Mouse (Mus musculus) neural tube, embryonic 15.5 days (tissue): ENCODE results near the gene Mip. TPM values are rescaled to one million over a fixed set of nuclear protein-coding genes. Genes with fewer than 3 reads are reported as not detected.

Experiments used
- ATAC-seq: fragments of 200-750 bp; cut with Nextera tagmentation; 2 replicates; pipeline ENCODE4 v1.8.0; 2017; ENCODE audit warnings: mild to moderate bottlenecking, moderate TSS enrichment, moderate library complexity; ENCODE audit not compliant: low FRiP score
- H3K27ac ChIP-seq: fragments of 300-500 bp; sonication (generic); replicated peaks from 2 replicates; pipeline ENCODE4 v1.5.1; 2015; ENCODE audit warnings: mild to moderate bottlenecking, inconsistent platforms
- H3K27me3 ChIP-seq: fragments of 300-500 bp; sonication (generic); replicated peaks from 2 replicates; pipeline ENCODE4 v1.6.1; 2015; ENCODE audit warnings: inconsistent platforms
- H3K36me3 ChIP-seq: fragments of 300-500 bp; sonication (generic); 2 replicates; pipeline ENCODE4 v1.6.1; 2015; ENCODE audit warnings: inconsistent platforms
- H3K4me1 ChIP-seq: fragments of 300-500 bp; sonication (generic); 2 replicates; pipeline ENCODE4 v1.6.1; 2015; ENCODE audit warnings: inconsistent platforms
- H3K4me2 ChIP-seq: fragments of 300-500 bp; sonication (generic); 2 replicates; pipeline ENCODE4 v1.6.1; 2015; ENCODE audit warnings: inconsistent platforms, mild to moderate bottlenecking, moderate library complexity
- H3K4me3 ChIP-seq: fragments of 300-500 bp; sonication (generic); replicated peaks from 2 replicates; pipeline ENCODE4 v1.5.1; 2015; ENCODE audit warnings: mild to moderate bottlenecking, inconsistent platforms
- H3K9ac ChIP-seq: fragments of 300-500 bp; sonication (generic); replicated peaks from 2 replicates; pipeline ENCODE4 v1.6.1; 2015; ENCODE audit warnings: mild to moderate bottlenecking, inconsistent platforms
- H3K9me3 ChIP-seq: fragments of 300-500 bp; sonication (generic); replicated peaks from 2 replicates; pipeline ENCODE4 v1.6.1; 2016; ENCODE audit warnings: inconsistent platforms
- WGBS: fragments of 180-500 bp; shearing (Covaris S2); methylation state at CpG from one replicate; pipeline ENCODE4 v1.1.7; 2015; ENCODE audit warnings: mixed read lengths; 5-methylcytosine and 5-hydroxymethylcytosine counted together
- polyA plus RNA-seq: library from polyadenylated mRNA; unstranded; fragments of >200 nt; fragmentation: Nextera tagmentation; extraction: Ambion mirVana; gene quantifications from 2 replicates; pipeline ENCODE4 v1.2.1, GENCODE M21; 2015

Mip gene
- polyA plus RNA-seq, 1 experiment from 2014 or later = not detected

DNA sequence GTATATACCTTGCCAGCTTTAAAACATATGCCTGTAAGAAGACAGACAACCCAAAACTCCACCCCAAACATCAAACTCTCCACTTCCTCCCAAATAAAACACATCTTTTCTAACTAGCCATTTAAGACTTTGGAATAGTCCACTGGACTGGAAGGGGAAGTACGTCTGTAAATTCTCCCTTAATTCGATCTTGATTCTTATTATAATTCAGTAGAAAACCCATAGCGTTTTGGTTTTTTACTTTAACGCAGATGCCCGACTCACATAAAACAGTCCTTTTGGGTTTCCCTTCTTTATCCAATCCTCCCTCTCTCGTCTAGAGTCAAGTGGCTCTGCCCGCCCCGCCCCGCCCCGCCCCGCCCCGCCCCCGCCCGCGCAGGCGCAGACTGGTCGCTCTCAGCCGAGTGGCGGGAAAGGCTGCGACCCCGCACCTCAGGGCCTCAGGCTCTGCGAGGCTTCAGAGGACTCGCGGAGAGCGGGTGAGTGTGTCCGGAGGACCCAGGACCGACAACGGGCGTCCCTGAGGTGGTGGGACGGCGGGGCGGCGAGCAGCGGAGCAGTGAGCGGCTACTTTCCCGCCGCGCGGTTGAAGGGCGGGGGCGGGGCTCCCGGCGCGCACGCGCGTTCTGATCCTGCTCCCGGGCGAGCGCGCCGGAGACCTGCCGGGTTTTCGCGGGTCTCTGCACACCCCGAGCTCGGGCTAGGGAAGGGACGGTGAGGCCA lies 6.2 kb downstream of the Mip start, which contains the start of gene Timeless:
Gene Timeless (plus strand): TSS at position 369 of the 723 bp plus-strand sequence.
- Histone ChIP-seq H3K9me3 (no peaks in the 10 kb centered on the region), H3K27ac (peak within 1 kb of the TSS; percentile 94), H3K4me3 (peak within 1 kb of the TSS; percentile 88), H3K9ac (peak within 1 kb of the TSS; percentile 79), H3K4me1 (peaks cover 12% of the 10 kb centered on the region), H3K36me3 (no peaks in the 10 kb centered on the region), H3K4me2 (peak within 1 kb of the TSS; percentile 73), H3K27me3 (no peaks in the 10 kb centered on the region)
- peak; percentile 96 for ATAC-seq
- WGBS = under 1% methylated on average over 54 of the region's 58 CpGs

DNA sequence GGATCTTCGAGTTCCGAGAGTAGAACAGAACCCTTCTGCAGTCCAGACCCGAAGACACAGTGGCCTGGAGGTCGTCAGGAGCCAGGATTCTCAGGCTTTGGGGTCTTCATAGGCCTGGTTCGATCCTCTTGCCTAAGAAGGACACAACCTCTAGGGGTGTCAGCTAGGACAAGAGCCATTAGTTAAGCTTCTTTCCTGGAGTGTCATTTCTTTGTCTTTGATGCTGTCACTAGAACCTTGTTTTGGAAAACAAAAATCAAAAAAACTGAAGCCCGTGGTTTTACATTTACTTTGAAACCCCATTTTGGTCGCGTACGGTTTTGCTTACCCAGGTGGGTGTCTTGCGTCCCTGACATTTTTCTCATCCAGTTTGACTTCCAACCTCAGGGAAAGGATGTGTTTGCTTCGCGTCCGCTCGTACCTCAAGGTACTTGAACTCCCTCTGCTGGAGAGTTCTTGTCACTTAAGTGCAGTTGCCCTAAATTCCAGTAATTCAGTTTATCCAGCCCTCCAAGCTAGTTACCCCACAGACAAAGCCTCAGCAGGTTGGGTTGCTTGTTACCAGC lies 6.9 kb downstream of the Mip start:
- WGBS = under 1% methylated on average over 14 of the region's 14 CpGs
- peak; percentile 48 for ATAC-seq

DNA sequence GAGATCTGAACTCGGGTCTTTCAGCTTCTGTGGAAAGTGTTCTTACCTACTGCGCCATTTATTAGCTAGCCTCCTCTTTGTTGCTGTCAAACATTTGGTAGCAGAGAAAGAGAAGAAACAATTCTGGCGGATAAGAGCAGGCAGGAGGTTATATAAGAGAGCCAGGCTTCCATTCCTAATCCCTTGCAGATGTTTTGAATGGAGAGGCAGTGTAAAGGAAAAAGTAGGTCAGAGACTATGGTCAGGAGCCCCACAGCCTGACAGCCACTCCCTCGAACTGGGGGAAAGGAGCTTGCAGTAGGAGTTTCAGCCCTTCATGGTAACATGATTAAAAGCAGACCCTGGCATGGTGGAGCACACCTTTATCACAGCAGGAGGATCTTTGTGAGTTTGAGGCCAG lies 10.7 kb downstream of the Mip start:
- H3K9ac ChIP-seq = no peak overlapping the region

More for the DNA sequence above, 6.9 kb downstream of the Mip start:
- Histone ChIP-seq H3K9me3 (no peaks in the 10 kb centered on the region), H3K4me1 (peaks cover 12% of the 10 kb centered on the region), H3K4me2 (peak overlapping the region; percentile 73), H3K4me3 (peak overlapping the region; percentile 88), H3K9ac (peak overlapping the region; percentile 79), H3K27me3 (no peaks in the 10 kb centered on the region), H3K36me3 (no peaks in the 10 kb centered on the region), H3K27ac (peak overlapping the region; percentile 94)

DNA sequence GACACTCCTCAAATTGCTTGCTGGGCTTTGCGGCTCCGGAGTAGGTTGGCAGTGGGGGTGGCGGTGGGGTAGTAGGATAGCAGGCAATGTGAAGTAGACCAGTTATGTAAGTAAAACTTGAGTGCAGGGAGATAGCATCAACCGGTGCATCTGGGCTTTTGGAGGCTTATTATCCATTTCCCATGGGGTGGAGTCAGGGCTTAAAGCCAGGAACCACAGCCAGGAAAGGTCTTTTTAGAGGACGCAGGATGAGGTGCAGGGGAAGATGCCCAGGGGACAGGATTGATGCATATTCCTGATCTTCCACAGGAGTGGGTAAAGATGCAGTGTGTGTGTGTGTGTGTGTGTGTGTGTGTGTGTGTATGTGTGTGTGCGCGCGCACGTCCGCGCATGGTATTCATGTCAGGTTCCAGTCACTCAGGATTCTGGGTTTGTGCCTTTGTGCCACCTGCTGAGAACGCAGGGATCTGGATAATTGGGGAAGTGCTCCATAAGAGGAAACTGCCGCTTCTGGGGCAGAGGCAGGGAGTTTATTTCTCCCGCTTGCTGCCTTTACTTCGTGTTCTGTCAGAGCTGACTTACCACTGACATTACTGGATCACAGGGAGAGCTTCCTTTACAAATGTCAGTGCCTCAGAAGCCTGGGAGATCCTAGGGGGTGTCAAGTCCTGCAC lies 12.3 kb downstream of the Mip start:
- Histone ChIP-seq H3K27ac (no peak overlapping the region), H3K9me3 (no peaks in the 10 kb centered on the region), H3K36me3 (peaks cover 15% of the 10 kb centered on the region; the same call in 1 of the 2 replicates), H3K4me3 (no peak overlapping the region), H3K4me1 (peaks cover 6% of the 10 kb centered on the region), H3K4me2 (no peak overlapping the region), H3K27me3 (no peaks in the 10 kb centered on the region), H3K9ac (no peak overlapping the region)
- 69% methylated on average over 15 of the region's 15 CpGs for WGBS
- no peak for ATAC-seq

More for the DNA sequence above, 10.7 kb downstream of the Mip start:
- Histone ChIP-seq H3K4me1 (peaks cover 12% of the 10 kb centered on the region), H3K9me3 (no peaks in the 10 kb centered on the region), H3K4me3 (no peak overlapping the region), H3K27me3 (no peaks in the 10 kb centered on the region), H3K27ac (no peak overlapping the region), H3K4me2 (no peak overlapping the region), H3K36me3 (peaks cover 9% of the 10 kb centered on the region; the same call in 1 of the 2 replicates)
- WGBS = 90% methylated on average over 4 of the region's 4 CpGs
- ATAC-seq = no peak

DNA sequence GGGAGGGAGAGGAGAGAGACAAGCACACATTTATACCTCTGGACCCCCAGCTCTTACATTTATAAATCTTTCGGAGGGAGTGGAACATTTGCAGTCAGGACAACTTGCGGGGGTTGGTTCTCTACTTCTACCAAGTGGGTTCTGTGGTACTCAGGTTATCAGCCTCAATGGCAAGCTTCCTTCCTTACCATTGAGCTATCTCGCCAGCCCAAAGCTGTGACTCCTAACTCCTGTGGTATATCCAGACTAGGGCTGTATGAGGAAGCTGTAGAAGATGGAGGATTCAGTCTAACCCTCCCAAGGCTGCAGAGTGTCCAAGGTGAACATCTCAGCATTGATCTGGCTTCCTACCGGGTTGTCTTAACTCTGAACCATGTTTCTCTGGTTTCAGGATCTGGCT lies 13.5 kb downstream of the Mip start:
- no peak overlapping the region for H3K9ac ChIP-seq
- H3K4me1 ChIP-seq = peaks cover 5% of the 10 kb centered on the region; the same call in 1 of the 2 replicates
- peaks cover 19% of the 10 kb centered on the region; the same call in 1 of the 2 replicates for H3K36me3 ChIP-seq
- H3K4me2 ChIP-seq = no peak overlapping the region
- no peaks in the 10 kb centered on the region for H3K9me3 ChIP-seq
- H3K27ac ChIP-seq = no peak overlapping the region
- ATAC-seq = no peak
- no peaks in the 10 kb centered on the region for H3K27me3 ChIP-seq
- 95% methylated on average over 4 of the region's 4 CpGs for WGBS
- H3K4me3 ChIP-seq = no peak overlapping the region

DNA sequence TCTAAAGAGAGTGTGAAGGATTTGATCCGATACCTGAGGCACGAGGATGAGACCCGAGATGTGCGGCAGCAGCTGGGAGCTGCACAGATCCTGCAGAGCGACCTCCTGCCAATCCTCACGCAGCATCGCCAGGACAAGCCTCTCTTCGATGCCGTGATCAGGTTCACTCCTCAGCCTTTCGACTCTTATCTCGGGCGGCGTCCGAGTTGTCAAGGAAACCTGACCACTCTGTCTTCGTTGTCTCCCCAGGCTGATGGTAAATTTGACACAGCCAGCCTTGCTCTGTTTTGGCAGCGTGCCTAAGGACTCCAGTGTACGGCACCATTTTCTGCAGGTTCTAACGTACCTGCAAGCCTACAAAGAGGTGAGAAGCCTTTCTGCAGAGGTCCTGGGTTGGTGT lies 14.5 kb downstream of the Mip start:
- no peak overlapping the region for H3K4me2 ChIP-seq
- H3K27ac ChIP-seq = no peak overlapping the region
- H3K4me3 ChIP-seq = no peak overlapping the region
- ATAC-seq = no peak
- no peak overlapping the region for H3K9ac ChIP-seq
- peaks cover 27% of the 10 kb centered on the region; the same call in 1 of the 2 replicates for H3K36me3 ChIP-seq
- H3K27me3 ChIP-seq = no peaks in the 10 kb centered on the region
- 94% methylated on average over 18 of the region's 18 CpGs for WGBS
- H3K4me1 ChIP-seq = peaks cover 5% of the 10 kb centered on the region; the same call in 1 of the 2 replicates
- H3K9me3 ChIP-seq = no peaks in the 10 kb centered on the region

DNA sequence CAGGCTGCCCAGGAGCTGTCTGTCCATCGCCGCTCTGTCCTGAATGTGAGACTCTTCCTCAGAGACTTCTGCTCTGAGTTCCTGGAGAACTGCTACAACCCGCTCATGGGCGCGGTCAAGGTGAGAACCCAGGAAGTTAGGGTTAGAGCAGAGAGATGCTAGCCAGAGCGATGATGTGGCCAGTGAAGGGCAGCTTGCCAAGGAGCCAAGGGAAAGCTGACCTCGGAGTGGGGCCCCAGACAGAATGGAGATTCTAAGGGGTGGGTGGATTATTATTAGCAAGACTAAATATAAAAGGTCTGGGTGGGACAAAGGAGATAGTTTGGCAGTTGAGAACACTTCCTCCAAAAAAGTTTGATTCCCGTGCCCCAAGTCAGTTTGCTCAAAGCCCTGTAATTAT lies 17.6 kb downstream of the Mip start:
- WGBS = 97% methylated on average over 8 of the region's 8 CpGs
- Histone ChIP-seq H3K36me3 (peaks cover 43% of the 10 kb centered on the region; the same call in 1 of the 2 replicates), H3K4me3 (no peak overlapping the region), H3K4me1 (no peaks in the 10 kb centered on the region), H3K27ac (no peak overlapping the region), H3K27me3 (no peaks in the 10 kb centered on the region), H3K4me2 (no peak overlapping the region), H3K9ac (no peak overlapping the region), H3K9me3 (no peaks in the 10 kb centered on the region)
- no peak for ATAC-seq

DNA sequence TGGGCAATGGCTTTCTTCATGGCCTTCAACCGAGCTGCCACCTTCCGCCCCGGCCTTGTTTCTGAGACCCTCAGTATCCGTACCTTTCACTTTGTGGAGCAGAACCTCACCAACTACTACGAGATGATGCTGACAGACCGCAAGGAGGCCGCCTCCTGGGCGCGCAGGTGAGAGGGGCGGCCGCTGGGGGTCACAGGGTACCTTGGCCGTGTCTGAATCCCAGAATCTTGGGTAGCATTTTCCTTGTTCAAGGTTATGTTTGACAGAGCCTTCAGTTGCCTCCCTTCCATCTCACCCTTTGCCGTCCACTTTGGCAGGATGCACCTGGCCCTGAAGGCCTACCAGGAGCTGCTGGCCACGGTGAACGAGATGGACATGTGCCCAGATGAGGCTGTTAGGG lies 18.5 kb downstream of the Mip start:
- ATAC-seq = no peak
- Histone ChIP-seq H3K9me3 (no peaks in the 10 kb centered on the region), H3K27ac (no peak overlapping the region), H3K4me2 (no peak overlapping the region), H3K9ac (no peak overlapping the region), H3K4me3 (no peak overlapping the region), H3K36me3 (peaks cover 49% of the 10 kb centered on the region), H3K27me3 (no peaks in the 10 kb centered on the region), H3K4me1 (no peaks in the 10 kb centered on the region)
- WGBS = 97% methylated on average over 15 of the region's 15 CpGs

DNA sequence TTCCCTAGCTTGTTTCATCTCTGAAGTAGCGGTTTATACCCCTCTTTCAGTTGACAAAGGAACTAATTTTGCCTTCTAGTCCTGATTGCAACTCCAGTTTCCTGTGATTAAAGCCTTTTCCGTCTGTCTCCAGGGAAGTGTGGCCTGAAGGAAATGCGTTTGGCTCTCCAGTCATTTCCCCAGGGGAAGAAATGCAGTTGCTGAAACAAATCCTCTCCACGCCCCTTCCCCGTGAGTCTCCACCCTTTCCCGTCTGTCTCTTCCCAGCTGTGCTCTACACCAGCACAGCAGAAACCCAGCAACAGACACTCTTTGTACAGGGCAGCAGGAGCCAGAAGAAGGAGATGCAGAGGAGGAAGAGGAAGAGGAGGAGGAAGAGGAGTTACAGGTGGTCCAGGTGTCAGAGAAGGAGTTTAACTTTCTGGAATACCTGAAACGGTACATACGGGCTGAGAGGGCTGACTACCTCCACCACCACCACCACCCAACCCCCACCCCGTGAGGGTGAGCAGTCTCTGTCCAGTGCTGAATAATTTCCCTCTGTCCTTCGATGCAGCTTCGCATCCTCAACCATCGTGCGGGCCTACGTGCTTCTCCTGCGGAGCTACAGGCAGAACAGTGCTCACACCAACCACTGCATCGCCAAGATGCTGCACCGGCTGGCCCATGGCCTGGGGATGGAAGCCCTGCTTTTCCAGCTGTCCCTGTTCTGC lies 21.5 kb downstream of the Mip start:
- Histone ChIP-seq H3K9ac (no peak overlapping the region), H3K4me1 (no peaks in the 10 kb centered on the region), H3K36me3 (peaks cover 60% of the 10 kb centered on the region), H3K27ac (peak overlapping the region; percentile 64; the same call in 1 of the 2 replicates), H3K27me3 (no peaks in the 10 kb centered on the region), H3K4me3 (no peak overlapping the region), H3K9me3 (no peaks in the 10 kb centered on the region), H3K4me2 (peak overlapping the region; percentile 28; the same call in 1 of the 2 replicates)
- 84% methylated on average over 17 of the region's 17 CpGs for WGBS
- no peak for ATAC-seq

DNA sequence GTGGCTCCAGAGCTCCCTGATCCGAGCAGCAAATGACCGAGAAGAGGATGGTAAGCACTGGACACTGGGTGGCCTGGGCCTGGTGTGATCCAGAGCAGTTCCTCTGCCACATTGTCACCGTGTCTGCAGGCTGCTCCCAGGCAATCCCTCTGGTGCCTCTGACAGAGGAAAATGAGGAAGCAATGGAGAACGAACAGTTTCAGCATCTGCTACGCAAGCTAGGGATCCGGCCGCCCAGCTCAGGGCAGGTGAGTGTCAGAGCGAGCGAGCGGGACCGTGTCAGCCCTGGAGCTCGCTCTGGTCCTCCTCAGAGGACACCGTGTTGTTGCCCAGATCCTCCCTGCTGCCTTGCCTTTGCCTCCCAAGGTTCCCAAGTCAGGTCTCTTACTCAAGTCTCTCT lies 24.9 kb downstream of the Mip start:
- 93% methylated on average over 13 of the region's 13 CpGs for WGBS

DNA sequence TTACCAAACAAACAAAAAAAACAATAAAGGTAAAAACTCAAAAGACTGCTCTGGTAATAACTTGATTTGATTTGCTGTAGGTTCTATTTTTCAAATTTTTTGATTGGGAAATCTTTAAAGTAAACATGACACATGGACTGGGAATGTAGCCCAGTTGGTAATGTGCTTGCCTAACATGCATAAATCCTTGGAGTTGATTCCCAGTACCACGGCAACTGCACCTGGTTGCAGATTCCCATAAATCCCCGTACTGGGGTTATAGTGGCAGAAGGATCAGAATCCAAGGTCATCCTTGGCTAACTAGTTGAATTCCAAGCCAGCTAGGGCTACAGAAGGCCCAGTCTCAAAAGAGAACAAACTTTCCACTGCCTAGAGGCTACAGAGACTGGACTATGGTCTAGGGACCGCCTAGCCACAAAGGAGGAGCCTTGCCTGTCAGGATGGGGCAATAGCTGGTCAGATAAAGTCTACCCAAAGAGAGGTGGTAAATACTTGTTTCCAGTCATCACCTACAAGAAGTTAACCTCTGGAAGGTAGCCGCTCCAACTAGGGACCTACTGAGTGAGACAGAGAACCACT lies 28.1 kb downstream of the Mip start, which contains the start of gene Apon:
Gene Apon (plus strand): TSS at position 420 of the 579 bp plus-strand sequence.
- no peak within 1 kb of the TSS for H3K4me3 ChIP-seq
- no peak for ATAC-seq
- 87% methylated on average over 4 of the region's 4 CpGs for WGBS
- no peak within 1 kb of the TSS for H3K27ac ChIP-seq
- H3K9ac ChIP-seq = no peak within 1 kb of the TSS
- no peaks in the 10 kb centered on the region for H3K4me1 ChIP-seq
- no peak within 1 kb of the TSS for H3K4me2 ChIP-seq
- H3K36me3 ChIP-seq = peaks cover 31% of the 10 kb centered on the region
- no peaks in the 10 kb centered on the region for H3K9me3 ChIP-seq
- no peaks in the 10 kb centered on the region for H3K27me3 ChIP-seq

More for the DNA sequence above, 24.9 kb downstream of the Mip start:
- Histone ChIP-seq H3K9ac (no peak overlapping the region), H3K4me3 (no peak overlapping the region), H3K27me3 (no peaks in the 10 kb centered on the region), H3K27ac (no peak overlapping the region), H3K4me1 (no peaks in the 10 kb centered on the region), H3K9me3 (no peaks in the 10 kb centered on the region), H3K36me3 (peaks cover 51% of the 10 kb centered on the region), H3K4me2 (no peak overlapping the region)
- no peak for ATAC-seq
